Mouse (Mus musculus): ENCODE data around the gene A030014E15Rik. TPM values are rescaled to one million over a fixed set of nuclear protein-coding genes. Genes with fewer than 3 reads are reported as not detected.
A peak's percentile ranks its signal among the peaks of the same experiment; 100 is the strongest.
"Not testable (repeated sequence)": the region's sequence is repeated elsewhere in the genome, so short reads cannot be mapped to it uniquely, and the experiment has no call there.

The A030014E15Rik gene
- polyA plus RNA-seq (2012; ENCODE audit: insufficient read depth, insufficient read length, missing spikeins), result not detected in 2 replicates

- TF ChIP-seq CTCF (IDR thresholded peaks at IDR 0.05; ENCODE audit: low read depth, low read length) (no peak), POLR2A (IDR thresholded peaks at IDR 0.05; ENCODE audit: borderline replicate concordance, low read depth, low read length) (no peak)
- Histone ChIP-seq H3K27ac (ENCODE audit: insufficient read depth, low read depth, low read length) (peak within 1 kb of the TSS; percentile 82), H3K4me3 (ENCODE audit: insufficient read depth, low read length) (peak within 1 kb of the TSS; percentile 34; the same call in 1 of the 2 replicates), H3K4me1 (ENCODE audit: control insufficient read depth, insufficient read depth, low read length) (peaks cover 11% of the 10 kb centered on the region)
Measured at GRCm38 (mm10) chr1:82924650-82925049, at the start of gene A030014E15Rik. Gene A030014E15Rik (plus strand): TSS chr1:82924917.

- H3K27ac ChIP-seq (ENCODE audit: insufficient read depth, low read depth, low read length), result no peak overlapping the region
Measured at GRCm38 (mm10) chr1:82879172-82879571, 45.5 kb upstream of the A030014E15Rik start.

GRCm38 (mm10) chr1:82880196-82880595, 44.5 kb upstream of the A030014E15Rik start:
- Histone ChIP-seq H3K4me3 (ENCODE audit: insufficient read depth, low read length) (no peak overlapping the region), H3K27ac (ENCODE audit: insufficient read depth, low read depth, low read length) (no peak overlapping the region), H3K4me1 (ENCODE audit: control insufficient read depth, insufficient read depth, low read length) (peaks cover 4% of the 10 kb centered on the region; the same call in 1 of the 2 replicates)
- TF ChIP-seq POLR2A (IDR thresholded peaks at IDR 0.05; ENCODE audit: borderline replicate concordance, low read depth, low read length) (no peak), CTCF (IDR thresholded peaks at IDR 0.05; ENCODE audit: low read depth, low read length) (no peak)

More at GRCm38 (mm10) chr1:82879172-82879571, 45.5 kb upstream of the A030014E15Rik start:
- Histone ChIP-seq H3K4me1 (ENCODE audit: control insufficient read depth, insufficient read depth, low read length) (peaks cover 4% of the 10 kb centered on the region; the same call in 1 of the 2 replicates), H3K4me3 (ENCODE audit: insufficient read depth, low read length) (no peak overlapping the region)
- no peak for TF ChIP-seq CTCF (IDR thresholded peaks at IDR 0.05; ENCODE audit: low read depth, low read length)
- TF ChIP-seq POLR2A (IDR thresholded peaks at IDR 0.05; ENCODE audit: borderline replicate concordance, low read depth, low read length), result no peak

GRCm38 (mm10) chr1:82893269-82893668, 31.4 kb upstream of the A030014E15Rik start:
- Histone ChIP-seq H3K4me1 (ENCODE audit: control insufficient read depth, insufficient read depth, low read length) (no peaks in the 10 kb centered on the region), H3K27ac (ENCODE audit: insufficient read depth, low read depth, low read length) (no peak overlapping the region), H3K4me3 (ENCODE audit: insufficient read depth, low read length) (no peak overlapping the region)
- TF ChIP-seq CTCF (IDR thresholded peaks at IDR 0.05; ENCODE audit: low read depth, low read length), result no peak
- no peak for TF ChIP-seq POLR2A (IDR thresholded peaks at IDR 0.05; ENCODE audit: borderline replicate concordance, low read depth, low read length)

- H3K4me1 ChIP-seq (ENCODE audit: control insufficient read depth, insufficient read depth, low read length), result no peaks in the 10 kb centered on the region
- no peak overlapping the region for H3K4me3 ChIP-seq (ENCODE audit: insufficient read depth, low read length)
- H3K27ac ChIP-seq (ENCODE audit: insufficient read depth, low read depth, low read length), result no peak overlapping the region
- TF ChIP-seq CTCF (IDR thresholded peaks at IDR 0.05; ENCODE audit: low read depth, low read length) (no peak), POLR2A (IDR thresholded peaks at IDR 0.05; ENCODE audit: borderline replicate concordance, low read depth, low read length) (no peak)
Measured at GRCm38 (mm10) chr1:82900567-82900966, 24.1 kb upstream of the A030014E15Rik start.

- H3K4me3 ChIP-seq (ENCODE audit: insufficient read depth, low read length), result no peak overlapping the region
- no peak for TF ChIP-seq CTCF (IDR thresholded peaks at IDR 0.05; ENCODE audit: low read depth, low read length)
- TF ChIP-seq POLR2A (IDR thresholded peaks at IDR 0.05; ENCODE audit: borderline replicate concordance, low read depth, low read length), result no peak
Measured at GRCm38 (mm10) chr1:82901201-82901600, 23.5 kb upstream of the A030014E15Rik start.

GRCm38 (mm10) chr1:82905886-82906285, 18.8 kb upstream of the A030014E15Rik start:
- Histone ChIP-seq H3K27ac (ENCODE audit: insufficient read depth, low read depth, low read length) (no peak overlapping the region), H3K4me3 (ENCODE audit: insufficient read depth, low read length) (no peak overlapping the region), H3K4me1 (ENCODE audit: control insufficient read depth, insufficient read depth, low read length) (peaks cover 6% of the 10 kb centered on the region)
- TF ChIP-seq CTCF (IDR thresholded peaks at IDR 0.05; ENCODE audit: low read depth, low read length) (no peak), POLR2A (IDR thresholded peaks at IDR 0.05; ENCODE audit: borderline replicate concordance, low read depth, low read length) (no peak)

More at GRCm38 (mm10) chr1:82901201-82901600, 23.5 kb upstream of the A030014E15Rik start:
- Histone ChIP-seq H3K4me1 (ENCODE audit: control insufficient read depth, insufficient read depth, low read length) (no peaks in the 10 kb centered on the region), H3K27ac (ENCODE audit: insufficient read depth, low read depth, low read length) (no peak overlapping the region)

- TF ChIP-seq CTCF (IDR thresholded peaks at IDR 0.05; ENCODE audit: low read depth, low read length), result no peak
- TF ChIP-seq POLR2A (IDR thresholded peaks at IDR 0.05; ENCODE audit: borderline replicate concordance, low read depth, low read length), result no peak
- no peak within 1 kb of the TSS for H3K4me3 ChIP-seq (ENCODE audit: insufficient read depth, low read length)
- H3K4me1 ChIP-seq (ENCODE audit: control insufficient read depth, insufficient read depth, low read length), result peaks cover 10% of the 10 kb centered on the region
- H3K27ac ChIP-seq (ENCODE audit: insufficient read depth, low read depth, low read length), result no peak within 1 kb of the TSS
Measured at GRCm38 (mm10) chr1:82913025-82913424, 11.7 kb upstream of the A030014E15Rik start, which contains the start of gene A030005L19Rik. Gene A030005L19Rik (plus strand): TSS chr1:82913325.

GRCm38 (mm10) chr1:82913434-82913833, 11.3 kb upstream of the A030014E15Rik start:
- H3K4me1 ChIP-seq (ENCODE audit: control insufficient read depth, insufficient read depth, low read length), result peaks cover 10% of the 10 kb centered on the region
- not testable (repeated sequence) for H3K27ac ChIP-seq (ENCODE audit: insufficient read depth, low read depth, low read length); H3K4me3 ChIP-seq (ENCODE audit: insufficient read depth, low read length)

GRCm38 (mm10) chr1:82930558-82930957, 5.8 kb downstream of the A030014E15Rik start:
- H3K4me3 ChIP-seq (ENCODE audit: insufficient read depth, low read length); H3K4me1 ChIP-seq (ENCODE audit: control insufficient read depth, insufficient read depth, low read length); H3K27ac ChIP-seq (ENCODE audit: insufficient read depth, low read depth, low read length): not testable (repeated sequence)

GRCm38 (mm10) chr1:82931326-82931725, 6.6 kb downstream of the A030014E15Rik start, which contains the start of gene Gm6217:
Gene Gm6217 (minus strand): TSS chr1:82931399.
- not testable (repeated sequence) for H3K27ac ChIP-seq (ENCODE audit: insufficient read depth, low read depth, low read length); H3K4me3 ChIP-seq (ENCODE audit: insufficient read depth, low read length); H3K4me1 ChIP-seq (ENCODE audit: control insufficient read depth, insufficient read depth, low read length)
